Mouse (Mus musculus): ENCODE results near the gene Plscr3. TPM values are rescaled to one million over a fixed set of nuclear protein-coding genes. Genes with fewer than 3 reads are reported as not detected.

The Plscr3 gene
- polyA plus RNA-seq, 1 experiment from 2014 or later: 42.0 TPM

- Histone ChIP-seq H3K4me1 (replicated peaks; ENCODE audit: control insufficient read depth, insufficient read depth, low read length) (peaks cover 5% of the 10 kb centered on the region; the same call in 1 of the 2 replicates), H3K27ac (ENCODE audit: low read depth, low read length) (no peak overlapping the region), H3K9me3 (ENCODE audit: control insufficient read depth) (no peaks in the 10 kb centered on the region), H3K4me3 (ENCODE audit: low read depth, low read length) (no peak overlapping the region), H3K27me3 (replicated peaks; ENCODE audit: control insufficient read depth, insufficient read depth, low read length) (no peaks in the 10 kb centered on the region), H3K4me2 (replicated peaks; ENCODE audit: low read depth) (no peak overlapping the region), H3K9ac (ENCODE audit: low read depth, low read length) (no peak overlapping the region), H3K36me3 (ENCODE audit: control insufficient read depth, insufficient read depth) (no peaks in the 10 kb centered on the region)
- WGBS: 56% methylated on average over 9 of the region's 9 CpGs
- no peak for TF ChIP-seq CTCF (IDR thresholded peaks at IDR 0.05; ENCODE audit: low read depth)
- no peak for ATAC-seq
These were observed 38.1 kb downstream of the Plscr3 start for GRCm38 (mm10) chr11:69884240-69884639.

GRCm38 (mm10) chr11:69884663-69885062, 38.5 kb downstream of the Plscr3 start:
- H3K4me2 ChIP-seq (replicated peaks; ENCODE audit: low read depth): no peak overlapping the region
- H3K9ac ChIP-seq (ENCODE audit: low read depth, low read length): no peak overlapping the region
- H3K4me3 ChIP-seq (ENCODE audit: low read depth, low read length): no peak overlapping the region
- H3K36me3 ChIP-seq (ENCODE audit: control insufficient read depth, insufficient read depth): no peaks in the 10 kb centered on the region
- H3K9me3 ChIP-seq (ENCODE audit: control insufficient read depth): no peaks in the 10 kb centered on the region
- no peak for ATAC-seq
- H3K27me3 ChIP-seq (replicated peaks; ENCODE audit: control insufficient read depth, insufficient read depth, low read length): no peaks in the 10 kb centered on the region
- WGBS: 76% methylated on average over 8 of the region's 8 CpGs
- no peak for TF ChIP-seq CTCF (IDR thresholded peaks at IDR 0.05; ENCODE audit: low read depth)
- no peak overlapping the region for H3K27ac ChIP-seq (ENCODE audit: low read depth, low read length)
- H3K4me1 ChIP-seq (replicated peaks; ENCODE audit: control insufficient read depth, insufficient read depth, low read length): peaks cover 5% of the 10 kb centered on the region; the same call in 1 of the 2 replicates

DNA sequence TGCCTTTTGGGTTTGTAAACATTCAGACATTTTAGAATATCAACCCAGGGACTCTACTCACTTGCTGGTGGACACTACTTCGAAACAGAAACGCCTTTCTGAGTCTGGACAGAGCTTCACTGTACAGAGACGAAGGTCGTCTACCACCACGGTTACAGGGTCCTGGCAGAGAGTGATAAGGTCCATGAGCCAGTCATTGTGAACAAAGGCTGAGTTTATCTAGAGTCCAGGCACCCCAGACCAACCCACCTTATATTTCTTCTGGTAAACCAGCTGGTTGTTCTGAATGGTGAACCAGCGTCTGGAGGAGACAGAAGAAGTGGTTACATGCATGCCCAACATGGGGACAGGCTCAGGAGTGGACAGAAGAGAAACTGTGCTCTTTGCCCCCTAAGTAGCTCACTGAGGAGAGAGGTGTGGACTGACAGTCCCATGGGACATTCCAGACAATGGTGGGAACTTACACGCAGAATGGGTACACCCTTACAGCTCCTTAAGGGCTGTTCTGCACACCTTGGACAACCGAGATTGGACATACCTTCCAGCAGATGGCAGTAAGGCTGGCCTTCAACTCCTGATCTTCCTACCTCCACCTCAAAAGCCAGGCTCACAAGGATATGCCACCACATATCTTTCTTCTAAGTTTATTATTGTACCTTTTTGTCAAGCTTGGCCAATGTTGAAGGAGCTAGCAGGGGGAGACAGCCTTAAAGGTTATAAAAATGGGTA, 40.9 kb downstream of the Plscr3 start:
- no peak overlapping the region for H3K27ac ChIP-seq (ENCODE audit: low read depth, low read length)
- no peak overlapping the region for H3K4me2 ChIP-seq (replicated peaks; ENCODE audit: low read depth)
- H3K4me1 ChIP-seq (replicated peaks; ENCODE audit: control insufficient read depth, insufficient read depth, low read length): no peaks in the 10 kb centered on the region
- 61% methylated on average over 8 of the region's 8 CpGs for WGBS
- peak; percentile 84 for TF ChIP-seq CTCF (IDR thresholded peaks at IDR 0.05; ENCODE audit: low read depth)
- H3K9ac ChIP-seq (ENCODE audit: low read depth, low read length): no peak overlapping the region
- H3K36me3 ChIP-seq (ENCODE audit: control insufficient read depth, insufficient read depth): no peaks in the 10 kb centered on the region
- H3K27me3 ChIP-seq (replicated peaks; ENCODE audit: control insufficient read depth, insufficient read depth, low read length): no peaks in the 10 kb centered on the region
- H3K4me3 ChIP-seq (ENCODE audit: low read depth, low read length): no peak overlapping the region
- ATAC-seq: 0 out of 2 replicates have a peak, but pooled peaks have one; percentile 29
- no peaks in the 10 kb centered on the region for H3K9me3 ChIP-seq (ENCODE audit: control insufficient read depth)

DNA sequence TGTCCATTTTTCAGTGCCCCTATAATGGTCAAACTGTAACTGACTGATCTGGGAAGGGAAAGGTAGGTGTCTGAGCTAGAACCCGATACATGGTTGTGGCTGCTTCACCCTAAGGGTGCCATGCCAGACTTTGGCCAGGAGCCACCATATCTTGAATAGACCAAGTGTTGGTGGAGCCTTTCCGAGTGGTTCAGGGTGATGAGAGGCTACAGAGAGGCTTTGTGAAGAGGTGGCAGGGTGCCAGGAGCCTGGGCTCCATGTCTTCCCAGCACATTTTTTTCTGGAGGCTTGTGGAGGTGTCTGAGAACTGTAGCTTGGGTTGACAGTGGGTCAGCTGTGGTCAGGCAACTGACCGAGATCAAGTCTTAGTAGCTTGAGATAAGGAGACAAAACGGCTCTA, 45.3 kb downstream of the Plscr3 start:
- ATAC-seq: no peak
- Histone ChIP-seq H3K36me3 (ENCODE audit: control insufficient read depth, insufficient read depth) (no peaks in the 10 kb centered on the region), H3K27me3 (replicated peaks; ENCODE audit: control insufficient read depth, insufficient read depth, low read length) (no peaks in the 10 kb centered on the region), H3K9me3 (ENCODE audit: control insufficient read depth) (no peaks in the 10 kb centered on the region), H3K4me2 (replicated peaks; ENCODE audit: low read depth) (no peak overlapping the region), H3K9ac (ENCODE audit: low read depth, low read length) (no peak overlapping the region), H3K27ac (ENCODE audit: low read depth, low read length) (no peak overlapping the region), H3K4me1 (replicated peaks; ENCODE audit: control insufficient read depth, insufficient read depth, low read length) (no peaks in the 10 kb centered on the region), H3K4me3 (ENCODE audit: low read depth, low read length) (no peak overlapping the region)
- no peak for TF ChIP-seq CTCF (IDR thresholded peaks at IDR 0.05; ENCODE audit: low read depth)
- 73% methylated on average over 4 of the region's 4 CpGs for WGBS

- TF ChIP-seq CTCF (IDR thresholded peaks at IDR 0.05; ENCODE audit: low read depth): no peak
- Histone ChIP-seq H3K4me3 (ENCODE audit: low read depth, low read length) (no peak overlapping the region), H3K4me1 (replicated peaks; ENCODE audit: control insufficient read depth, insufficient read depth, low read length) (no peaks in the 10 kb centered on the region), H3K9me3 (ENCODE audit: control insufficient read depth) (no peaks in the 10 kb centered on the region), H3K27me3 (replicated peaks; ENCODE audit: control insufficient read depth, insufficient read depth, low read length) (no peaks in the 10 kb centered on the region), H3K9ac (ENCODE audit: low read depth, low read length) (no peak overlapping the region), H3K27ac (ENCODE audit: low read depth, low read length) (no peak overlapping the region), H3K36me3 (ENCODE audit: control insufficient read depth, insufficient read depth) (no peaks in the 10 kb centered on the region), H3K4me2 (replicated peaks; ENCODE audit: low read depth) (no peak overlapping the region)
- 72% methylated on average over 5 of the region's 5 CpGs for WGBS
- ATAC-seq: no peak
These were observed 48.5 kb downstream of the Plscr3 start for GRCm38 (mm10) chr11:69894671-69895070.

- ATAC-seq: no peak
- no peaks in the 10 kb centered on the region for H3K9me3 ChIP-seq (ENCODE audit: control insufficient read depth)
- H3K4me3 ChIP-seq (ENCODE audit: low read depth, low read length): no peak within 1 kb of the TSS
- H3K9ac ChIP-seq (ENCODE audit: low read depth, low read length): no peak within 1 kb of the TSS
- no peaks in the 10 kb centered on the region for H3K27me3 ChIP-seq (replicated peaks; ENCODE audit: control insufficient read depth, insufficient read depth, low read length)
- H3K4me2 ChIP-seq (replicated peaks; ENCODE audit: low read depth): no peak within 1 kb of the TSS
- 70% methylated on average over 4 of the region's 4 CpGs for WGBS
- H3K27ac ChIP-seq (ENCODE audit: low read depth, low read length): no peak within 1 kb of the TSS
- H3K36me3 ChIP-seq (ENCODE audit: control insufficient read depth, insufficient read depth): no peaks in the 10 kb centered on the region
- H3K4me1 ChIP-seq (replicated peaks; ENCODE audit: control insufficient read depth, insufficient read depth, low read length): no peaks in the 10 kb centered on the region
- TF ChIP-seq CTCF (IDR thresholded peaks at IDR 0.05; ENCODE audit: low read depth): no peak
These were observed 49.1 kb downstream of the Plscr3 start, which contains the start of gene Acap1 for GRCm38 (mm10) chr11:69895291-69895690. Gene Acap1 (minus strand): TSS chr11:69895539.
